Mouse (Mus musculus): Measurements from ENCODE around the gene Zfand5. TPM values are rescaled to one million over a fixed set of nuclear protein-coding genes. Genes with fewer than 3 reads are reported as not detected.

Gene Zfand5
- polyA plus RNA-seq, 1 experiment from 2014 or later, result 131 TPM

Other genes with a start within 250 kb of the Zfand5 start
- gene Gda, start 201.2 kb downstream of the Zfand5 start, polyA plus RNA-seq (2014; fragmentation: Nextera tagmentation; extraction: Ambion mirVana), result not detected in 2 replicates

Data from forebrain, embryonic 11.5 days (tissue).